ENCODE assay signal across 18 mouse cellular contexts in the genomic region with DNA sequence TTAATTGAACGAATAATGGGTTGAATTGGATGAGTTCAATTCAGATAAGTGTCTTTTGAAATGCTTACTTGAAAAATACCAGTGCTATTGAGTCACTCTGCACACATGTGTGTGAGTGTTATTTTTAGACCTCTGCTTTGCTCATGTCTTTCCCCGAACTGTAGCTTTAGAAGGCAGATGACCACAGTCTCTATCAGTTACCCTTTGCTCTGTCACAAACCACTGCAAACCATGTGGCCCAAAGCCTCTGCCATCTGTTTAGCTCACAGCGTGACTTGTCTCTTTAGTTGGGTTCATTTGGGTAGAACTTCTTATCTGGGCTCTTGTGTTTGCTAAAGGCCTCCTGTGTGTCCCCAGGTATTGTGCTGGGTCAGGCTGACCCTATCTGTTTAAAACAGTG. TPM values are rescaled to one million over a fixed set of nuclear protein-coding genes. Genes with fewer than 3 reads are reported as not detected.
DNase-seq lines count a peak whose midpoint lies in the region; ATAC-seq and TF ChIP-seq lines count a peak whose summit lies in the region.
"Had no signal": no experiment of that assay in that cellular context is flagged by ENCODE, and none has a peak within 500 bp of the region (broad histone marks: within the 10 kb centered on the region; RNA-seq: fewer than 3 reads in every experiment).

No protein-coding gene starts in this region.

- peaks cover 2% of the 10 kb centered on the region for H3K36me3 ChIP-seq in heart, adult 2 months (ENCODE audit: control insufficient read depth, insufficient read depth, low read length)
- H3K36me3 ChIP-seq in lung, postnatal 0 days (ENCODE audit: insufficient read depth, low read length), result peaks cover 19% of the 10 kb centered on the region

- H3K27me3 ChIP-seq in heart, adult 2 months (ENCODE audit: control insufficient read depth, insufficient read depth, low read length), result no peaks in the 10 kb centered on the region
- no peaks in the 10 kb centered on the region for H3K27me3 ChIP-seq in lung, postnatal 0 days (replicated peaks; ENCODE audit: insufficient read depth, low read length)
- H3K27me3 ChIP-seq: embryonic facial prominence, embryonic 12.5 days; forebrain, embryonic 15.5 days; lung, embryonic 15.5 days had no signal

- no peaks in the 10 kb centered on the region for H3K79me2 ChIP-seq in heart, adult 2 months (replicated peaks; ENCODE audit: control insufficient read depth, insufficient read depth, low read length)

- no peaks in the 10 kb centered on the region for H3K9me3 ChIP-seq in lung, postnatal 0 days (ENCODE audit: low read length)
- H3K9me3 ChIP-seq: embryonic facial prominence, embryonic 12.5 days; forebrain, embryonic 15.5 days; lung, embryonic 15.5 days had no signal

- H3K4me1 ChIP-seq in heart, adult 2 months (ENCODE audit: control insufficient read depth, insufficient read depth, low read length), result no peaks in the 10 kb centered on the region; the same call in none of the 2 replicates
- no peaks in the 10 kb centered on the region for H3K4me1 ChIP-seq in lung, postnatal 0 days (ENCODE audit: insufficient read depth, low read depth, low read length)
- H3K4me1 ChIP-seq: embryonic facial prominence, embryonic 12.5 days; lung, embryonic 15.5 days had no signal

- no peak for TF ChIP-seq CTCF in heart, adult 2 months (IDR thresholded peaks at IDR 0.05)
- TF ChIP-seq CTCF in lung, postnatal 0 days (IDR thresholded peaks at IDR 0.05), result no peak

- no peak for ATAC-seq in lung, postnatal 0 days
- ATAC-seq: forebrain, embryonic 15.5 days; intestine, postnatal 0 days had no signal

- 32% methylated on average over 3 of the region's 3 CpGs for WGBS in heart, adult 2 months
- WGBS in lung, postnatal 0 days, result 59% methylated on average over 3 of the region's 3 CpGs

- no peak for TF ChIP-seq POLR2A in heart, adult 2 months (IDR thresholded peaks at IDR 0.05; ENCODE audit: insufficient read depth, low read depth, low read length)

- peak overlapping the region; percentile 51 for H3K27ac ChIP-seq in heart, adult 2 months
- H3K27ac ChIP-seq in lung, postnatal 0 days (ENCODE audit: low read length), result no peak overlapping the region
- H3K27ac ChIP-seq: embryonic facial prominence, embryonic 12.5 days; forebrain, embryonic 15.5 days; lung, embryonic 15.5 days had no signal

- TF ChIP-seq EP300 in heart, adult 2 months (IDR thresholded peaks at IDR 0.05; ENCODE audit: insufficient read depth, low read depth, low read length), result 0 out of 2 replicates have a peak, but pooled peaks have one; percentile 15
- TF ChIP-seq EP300 in lung, postnatal 0 days (IDR thresholded peaks at IDR 0.05), result no peak

- H3K9ac ChIP-seq in heart, adult 2 months (ENCODE audit: low read depth, low read length), result no peak overlapping the region
- no peak overlapping the region for H3K9ac ChIP-seq in lung, postnatal 0 days (replicated peaks; ENCODE audit: low read depth)
- H3K9ac ChIP-seq: embryonic facial prominence, embryonic 12.5 days; forebrain, embryonic 15.5 days; lung, embryonic 15.5 days had no signal

- H3K4me2 ChIP-seq in lung, postnatal 0 days (replicated peaks; ENCODE audit: low read depth, low read length), result no peak overlapping the region
- H3K4me2 ChIP-seq: embryonic facial prominence, embryonic 12.5 days; forebrain, embryonic 15.5 days; lung, embryonic 15.5 days; midbrain, embryonic 11.5 days had no signal

- DNase-seq in heart, adult 2 months, result peak in 1 of 2 experiments; percentile 30
- DNase-seq in heart, postnatal 25 days (ENCODE audit: low spot score), result no peak
- DNase-seq in brain, adult 2 months (ENCODE audit: low read depth, low spot score), result peak; percentile 65
- peak; percentile 9 for DNase-seq in heart, postnatal 4 days
- peak; percentile 76 for DNase-seq in yolk sac, embryonic 10.5 days (ENCODE audit: low spot score)
- DNase-seq in lung, postnatal 0 days (ENCODE audit: low spot score), result no peak
- no peak for DNase-seq in right cerebral cortex, postnatal 25 days
- DNase-seq: cerebellum, postnatal 14 days; retina, postnatal 1 day; thymus, adult 2 months had no signal

- intact Hi-C loops in heart, adult 2 months (cut with DNase I), result no loop called here
- intact Hi-C loops in heart, postnatal 25 days (cut with DNase I), result no loop called here

- H3K4me3 ChIP-seq in heart, adult 2 months, result no peak overlapping the region
- H3K4me3 ChIP-seq in lung, postnatal 0 days (ENCODE audit: low read depth, low read length), result no peak overlapping the region
- H3K4me3 ChIP-seq: embryonic facial prominence, embryonic 12.5 days; forebrain, embryonic 15.5 days; lung, embryonic 15.5 days had no signal

RNA-seq across cellular contexts. Expression of a gene that starts 35.9 kb away (rescaled TPM):
- 10 to 100 TPM; 14.6 to 17.0 TPM for total RNA-seq in heart, adult 2 months (2021)
- 10.0 and 13.8 TPM in 2 replicates for polyA plus RNA-seq in heart, adult 2 months (2012; rRNA removed)
- 10 to 100 TPM; 16.7 to 20.2 TPM for total RNA-seq in heart, postnatal 25 days (2021)
- 10 to 100 TPM; 20.2 to 22.0 TPM for total RNA-seq in heart, postnatal 4 days (2021)
- 13.4 and 14.5 TPM in 2 replicates for polyA plus RNA-seq in lung, postnatal 0 days (2015; fragmentation: Nextera tagmentation; extraction: Ambion mirVana)

RNA-seq across cellular contexts. Expression of a gene that starts 36.0 kb away (rescaled TPM):
- 10 to 100 TPM; 21.7 to 22.0 TPM for total RNA-seq in heart, adult 2 months (2021)
- 18.5 and 22.2 TPM in 2 replicates for polyA plus RNA-seq in heart, adult 2 months (2012; rRNA removed)
- 10 to 100 TPM; 20.0 to 21.9 TPM for total RNA-seq in heart, postnatal 25 days (2021)
- total RNA-seq in heart, postnatal 4 days (2021), result 10 to 100 TPM; 25.9 to 28.8 TPM
- polyA plus RNA-seq in lung, postnatal 0 days (2015; fragmentation: Nextera tagmentation; extraction: Ambion mirVana), result 24.4 and 26.0 TPM in 2 replicates

RNA-seq across cellular contexts. Expression of a gene that starts 56.5 kb away (rescaled TPM):
- total RNA-seq in heart, adult 2 months (2021), result 1 to 10 TPM; 5.2 to 6.2 TPM
- polyA plus RNA-seq in heart, adult 2 months (2012; rRNA removed), result 0.94 and 1.7 TPM in 2 replicates
- total RNA-seq in heart, postnatal 25 days (2021), result 1 to 10 TPM; 1.7 to 2.0 TPM
- 1 to 10 TPM; 3.2 to 4.8 TPM for total RNA-seq in heart, postnatal 4 days (2021)
- polyA plus RNA-seq in lung, postnatal 0 days (2015; fragmentation: Nextera tagmentation; extraction: Ambion mirVana), result not detected in 2 replicates
- total RNA-seq: granulocyte monocyte progenitor cell, adult 5-6 weeks; left cerebral cortex, postnatal 25 days had no signal
- polyA plus RNA-seq: forebrain, embryonic 15.5 days; large intestine, adult 2 months; lung, embryonic 15.5 days had no signal

Comparison
In these comparisons a context has a peak if more than half of its experiments do, and no peak if none do; other contexts are left out.
1. DNase-seq: peak in brain, adult 2 months (single experiment), heart, postnatal 4 days (single experiment) and yolk sac, embryonic 10.5 days (single experiment); none in heart, postnatal 25 days (single experiment), lung, postnatal 0 days (single experiment) and right cerebral cortex, postnatal 25 days (single experiment).